14 mouse cellular contexts compared by ENCODE assay signal in genomic region chr10:122525807-122526206, GRCm38 (mm10).
DNase-seq lines count a peak whose midpoint lies in the region; ATAC-seq and TF ChIP-seq lines count a peak whose summit lies in the region.
"Had no signal": no experiment of that assay in that cellular context is flagged by ENCODE, and none has a peak within 500 bp of the region (broad histone marks: within the 10 kb centered on the region; RNA-seq: fewer than 3 reads in every experiment).

No protein-coding gene starts in this region.

- no peak overlapping the region for H3K9ac ChIP-seq in kidney, postnatal 0 days (ENCODE audit: low read depth, low read length)
- H3K9ac ChIP-seq in midbrain, postnatal 0 days (replicated peaks; ENCODE audit: low read length, poor library complexity, severe bottlenecking) = no peak overlapping the region
- no peak overlapping the region for H3K9ac ChIP-seq in midbrain, embryonic 16.5 days (ENCODE audit: low read depth, low read length)
- H3K9ac ChIP-seq: heart, embryonic 13.5 days; liver, embryonic 13.5 days; neural tube, embryonic 15.5 days had no signal

- no peaks in the 10 kb centered on the region for H3K36me3 ChIP-seq in kidney, postnatal 0 days (ENCODE audit: insufficient read depth, low read length)
- no peaks in the 10 kb centered on the region for H3K36me3 ChIP-seq in midbrain, postnatal 0 days (ENCODE audit: insufficient read depth, low read length)
- no peaks in the 10 kb centered on the region for H3K36me3 ChIP-seq in midbrain, embryonic 16.5 days (ENCODE audit: control insufficient read depth, insufficient read depth, low read length)
- H3K36me3 ChIP-seq: heart, embryonic 13.5 days; liver, embryonic 13.5 days; neural tube, embryonic 15.5 days had no signal

- H3K4me3 ChIP-seq in kidney, postnatal 0 days (replicated peaks; ENCODE audit: low read depth, low read length) = no peak overlapping the region
- no peak overlapping the region for H3K4me3 ChIP-seq in midbrain, postnatal 0 days (ENCODE audit: low read depth, low read length)
- no peak overlapping the region for H3K4me3 ChIP-seq in midbrain, embryonic 16.5 days (ENCODE audit: low read depth, low read length)
- H3K4me3 ChIP-seq: heart, embryonic 13.5 days; liver, embryonic 13.5 days; neural tube, embryonic 15.5 days had no signal

- H3K27ac ChIP-seq in kidney, postnatal 0 days = no peak overlapping the region
- H3K27ac ChIP-seq in midbrain, postnatal 0 days (ENCODE audit: low read depth, low read length) = no peak overlapping the region
- no peak overlapping the region for H3K27ac ChIP-seq in midbrain, embryonic 16.5 days (ENCODE audit: low read length)
- H3K27ac ChIP-seq: heart, embryonic 13.5 days; liver, embryonic 13.5 days; neural tube, embryonic 15.5 days had no signal

- peak; percentile 54 for TF ChIP-seq CTCF in kidney, postnatal 0 days (IDR thresholded peaks at IDR 0.05; ENCODE audit: low read depth)
- TF ChIP-seq CTCF in midbrain, postnatal 0 days (IDR thresholded peaks at IDR 0.05) = peak; percentile 71

- 84% methylated on average over 6 of the region's 6 CpGs for WGBS in kidney, postnatal 0 days
- 66% methylated on average over 6 of the region's 6 CpGs for WGBS in midbrain, postnatal 0 days
- 68% methylated on average over 6 of the region's 6 CpGs for WGBS in midbrain, embryonic 16.5 days

- H3K9me3 ChIP-seq in kidney, postnatal 0 days (replicated peaks; ENCODE audit: low read length) = no peaks in the 10 kb centered on the region
- H3K9me3 ChIP-seq in midbrain, postnatal 0 days (ENCODE audit: low read length) = no peaks in the 10 kb centered on the region
- no peaks in the 10 kb centered on the region for H3K9me3 ChIP-seq in midbrain, embryonic 16.5 days (replicated peaks; ENCODE audit: control insufficient read depth, low read length, poor library complexity, severe bottlenecking)
- H3K9me3 ChIP-seq: heart, embryonic 13.5 days; liver, embryonic 13.5 days; neural tube, embryonic 15.5 days had no signal

- ATAC-seq in kidney, postnatal 0 days (replicated peaks; ENCODE audit: low FRiP score, low read depth) = no peak
- ATAC-seq in midbrain, postnatal 0 days (ENCODE audit: low FRiP score) = no peak
- ATAC-seq in midbrain, embryonic 16.5 days = no peak

- DNase-seq in kidney, postnatal 0 days (ENCODE audit: low spot score) = no peak
- no peak for DNase-seq in kidney, adult 8-10 months
- DNase-seq in midbrain, postnatal 0 days (ENCODE audit: low spot score) = peak; percentile 36
- DNase-seq in brain, adult 2 months (ENCODE audit: low read depth, low spot score) = peak; percentile 16
- no peak for DNase-seq in right cerebral cortex, adult 2 months (ENCODE audit: low spot score in 2 of 2)
- DNase-seq in lung, postnatal 25 days (ENCODE audit: low spot score) = no peak
- DNase-seq: cerebellum, adult 11 months; embryo, embryonic 11 days; kidney, adult 11 months; liver, embryonic 13.5 days; right cerebral cortex, postnatal 4 days had no signal

- H3K27me3 ChIP-seq in kidney, postnatal 0 days (ENCODE audit: insufficient read depth, low read length) = no peaks in the 10 kb centered on the region
- H3K27me3 ChIP-seq in midbrain, postnatal 0 days (ENCODE audit: insufficient read depth, low read length) = no peaks in the 10 kb centered on the region
- H3K27me3 ChIP-seq in midbrain, embryonic 16.5 days (ENCODE audit: control insufficient read depth, insufficient read depth, low read depth, low read length) = no peaks in the 10 kb centered on the region
- H3K27me3 ChIP-seq: heart, embryonic 13.5 days; liver, embryonic 13.5 days; neural tube, embryonic 15.5 days had no signal

- H3K4me2 ChIP-seq in kidney, postnatal 0 days (ENCODE audit: low read length) = no peak overlapping the region
- H3K4me2 ChIP-seq in midbrain, postnatal 0 days (ENCODE audit: low read depth, low read length, poor library complexity, severe bottlenecking) = no peak overlapping the region
- H3K4me2 ChIP-seq in midbrain, embryonic 16.5 days (ENCODE audit: low read length) = no peak overlapping the region
- H3K4me2 ChIP-seq: heart, embryonic 13.5 days; liver, embryonic 13.5 days; neural tube, embryonic 15.5 days had no signal

- no peaks in the 10 kb centered on the region for H3K4me1 ChIP-seq in kidney, postnatal 0 days (replicated peaks; ENCODE audit: insufficient read depth, low read length)
- no peaks in the 10 kb centered on the region for H3K4me1 ChIP-seq in midbrain, postnatal 0 days (ENCODE audit: insufficient read depth, low read length)
- H3K4me1 ChIP-seq in midbrain, embryonic 16.5 days (ENCODE audit: control insufficient read depth, insufficient read depth, low read length) = no peaks in the 10 kb centered on the region
- H3K4me1 ChIP-seq: heart, embryonic 13.5 days; liver, embryonic 13.5 days; neural tube, embryonic 15.5 days had no signal

Comparison
In these comparisons a context has a peak if more than half of its experiments do, and no peak if none do; other contexts are left out.
1. DNase-seq: peak in midbrain, postnatal 0 days (single experiment) and brain, adult 2 months (single experiment); none in kidney, postnatal 0 days (single experiment), kidney, adult 8-10 months (0 of 2), right cerebral cortex, adult 2 months (0 of 2) and lung, postnatal 25 days (single experiment).